Mouse (Mus musculus): ENCODE measurements around the gene Sptbn1. TPM values are rescaled to one million over a fixed set of nuclear protein-coding genes. Genes with fewer than 3 reads are reported as not detected.
A peak's percentile ranks its signal among the peaks of the same experiment; 100 is the strongest.

Gene Sptbn1
- polyA plus RNA-seq, 1 experiment = 53.4 TPM

DNA sequence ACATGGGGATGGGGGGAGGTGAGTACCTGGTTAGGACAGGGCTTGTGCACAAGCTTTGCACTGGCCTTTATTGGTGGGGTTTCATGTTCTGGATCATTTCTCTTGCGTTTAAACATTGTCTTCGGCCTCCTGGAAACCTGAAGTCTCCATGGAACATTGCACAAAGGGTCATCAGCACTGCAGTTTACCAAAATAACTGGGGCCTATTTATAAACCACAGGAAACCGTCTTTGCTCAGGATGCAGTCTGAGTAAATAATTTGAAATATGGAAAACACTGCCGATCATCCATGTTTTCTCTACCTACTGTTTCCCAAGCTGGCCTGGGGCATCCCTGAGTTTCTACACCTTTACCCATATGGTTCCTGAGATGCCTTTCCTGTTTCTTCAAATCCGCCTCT is 13.1 kb upstream of the Sptbn1 start:
- Histone ChIP-seq H3K27ac (ENCODE audit: control insufficient read depth, insufficient read depth, low read depth, low read length, poor library complexity) (no peak overlapping the region), H3K4me3 (replicated peaks; ENCODE audit: control insufficient read depth, low read depth, low read length) (no peak overlapping the region), H3K4me1 (ENCODE audit: control insufficient read depth, insufficient read depth, low read length) (no peaks in the 10 kb centered on the region)
- 64% methylated on average over 5 of the region's 5 CpGs for WGBS
- no peak for TF ChIP-seq CTCF (IDR thresholded peaks at IDR 0.05; ENCODE audit: control insufficient read depth, insufficient read depth, low read length)
- no peak for TF ChIP-seq POLR2A (IDR thresholded peaks at IDR 0.05; ENCODE audit: borderline replicate concordance, control insufficient read depth, low read depth, low read length)

GRCm38 (mm10) chr11:30279278-30279677 is 11.3 kb upstream of the Sptbn1 start:
- WGBS = 62% methylated on average over 5 of the region's 5 CpGs
- Histone ChIP-seq H3K4me3 (replicated peaks; ENCODE audit: control insufficient read depth, low read depth, low read length) (no peak overlapping the region), H3K4me1 (ENCODE audit: control insufficient read depth, insufficient read depth, low read length) (no peaks in the 10 kb centered on the region), H3K27ac (ENCODE audit: control insufficient read depth, insufficient read depth, low read depth, low read length, poor library complexity) (no peak overlapping the region)
- no peak for TF ChIP-seq POLR2A (IDR thresholded peaks at IDR 0.05; ENCODE audit: borderline replicate concordance, control insufficient read depth, low read depth, low read length)

DNA sequence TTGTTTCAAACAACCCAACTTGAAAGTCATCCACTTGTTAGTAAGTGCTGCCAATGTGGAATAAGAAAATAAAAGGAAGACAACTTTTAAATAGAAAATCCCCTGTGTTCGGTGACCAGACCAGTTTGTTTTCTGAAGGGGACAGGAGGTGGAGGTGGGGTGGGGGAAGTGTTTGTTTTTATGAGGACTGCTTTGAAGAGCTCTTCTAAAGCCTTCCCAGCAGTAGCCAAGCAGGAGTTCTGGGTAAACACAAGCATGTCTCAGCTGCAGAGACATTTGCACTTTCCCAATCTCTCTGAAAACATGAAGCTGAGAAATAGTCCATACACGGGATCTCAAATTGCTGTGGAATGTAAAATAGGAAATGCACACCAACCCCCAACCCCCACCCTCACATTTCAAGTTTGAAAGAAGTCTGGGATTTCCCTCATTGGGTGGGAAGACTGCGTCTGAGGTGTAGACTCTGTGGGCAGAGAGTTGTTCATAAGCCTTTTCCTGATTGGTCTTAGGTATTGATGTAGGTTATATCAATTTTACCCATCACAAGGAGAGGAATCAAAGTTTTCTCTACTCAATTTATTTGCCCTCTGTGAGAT is 7.6 kb upstream of the Sptbn1 start:
- 60% methylated on average over 3 of the region's 3 CpGs for WGBS
- no peak overlapping the region for H3K4me3 ChIP-seq (replicated peaks; ENCODE audit: control insufficient read depth, low read depth, low read length)

GRCm38 (mm10) chr11:30269524-30269923 is 1.5 kb upstream of the Sptbn1 start:
- WGBS = 33% methylated on average over 1 of the region's 1 CpGs
- TF ChIP-seq CTCF (IDR thresholded peaks at IDR 0.05; ENCODE audit: control insufficient read depth, insufficient read depth, low read length) = no peak
- no peak for TF ChIP-seq POLR2A (IDR thresholded peaks at IDR 0.05; ENCODE audit: borderline replicate concordance, control insufficient read depth, low read depth, low read length)
- Histone ChIP-seq H3K4me3 (replicated peaks; ENCODE audit: control insufficient read depth, low read depth, low read length) (no peak overlapping the region), H3K4me1 (ENCODE audit: control insufficient read depth, insufficient read depth, low read length) (no peaks in the 10 kb centered on the region), H3K27ac (ENCODE audit: control insufficient read depth, insufficient read depth, low read depth, low read length, poor library complexity) (no peak overlapping the region)

More for the DNA sequence above, 7.6 kb upstream of the Sptbn1 start:
- TF ChIP-seq CTCF (IDR thresholded peaks at IDR 0.05; ENCODE audit: control insufficient read depth, insufficient read depth, low read length) = no peak
- no peak for TF ChIP-seq POLR2A (IDR thresholded peaks at IDR 0.05; ENCODE audit: borderline replicate concordance, control insufficient read depth, low read depth, low read length)
- H3K4me1 ChIP-seq (ENCODE audit: control insufficient read depth, insufficient read depth, low read length) = no peaks in the 10 kb centered on the region
- no peak overlapping the region for H3K27ac ChIP-seq (ENCODE audit: control insufficient read depth, insufficient read depth, low read depth, low read length, poor library complexity)

DNA sequence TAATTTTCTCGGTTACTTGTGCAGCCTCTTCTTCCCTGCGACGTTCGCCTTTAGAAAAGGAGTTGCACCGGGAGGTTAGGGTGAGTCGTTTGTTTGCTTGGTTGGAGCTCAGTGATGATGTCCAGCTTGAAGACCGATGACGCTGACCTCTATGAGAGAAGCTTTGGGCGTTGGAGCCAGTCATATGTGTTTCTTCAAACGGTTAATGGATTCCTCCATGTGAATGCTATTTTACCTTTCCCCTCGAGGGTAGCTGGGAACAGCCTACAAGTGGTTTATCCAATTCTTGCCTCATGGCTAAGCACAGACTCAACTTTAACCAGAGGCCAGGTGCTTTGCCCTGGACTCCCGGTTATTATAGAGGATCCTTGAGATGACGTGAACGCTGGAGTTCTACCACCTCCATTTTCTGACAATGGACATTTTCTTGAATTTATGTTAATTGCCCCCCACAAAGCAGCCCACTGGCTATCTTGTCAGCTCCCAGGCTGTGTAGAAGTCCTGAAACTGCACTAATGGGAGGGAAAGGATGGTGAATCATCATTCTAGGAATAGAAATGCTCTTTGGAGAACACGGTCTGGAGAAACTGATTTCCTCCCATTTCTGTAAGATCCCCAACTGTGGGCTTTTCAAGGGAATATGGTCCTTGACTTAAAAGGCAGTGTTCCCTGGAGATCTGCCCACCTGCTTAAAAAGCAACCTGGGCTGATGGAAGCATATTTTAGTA is 837 bp upstream of the Sptbn1 start:
- WGBS = 8% methylated on average over 15 of the region's 15 CpGs
- H3K4me3 ChIP-seq (replicated peaks; ENCODE audit: control insufficient read depth, low read depth, low read length) = no peak overlapping the region
- H3K4me1 ChIP-seq (ENCODE audit: control insufficient read depth, insufficient read depth, low read length) = no peaks in the 10 kb centered on the region
- TF ChIP-seq POLR2A (IDR thresholded peaks at IDR 0.05; ENCODE audit: borderline replicate concordance, control insufficient read depth, low read depth, low read length) (no peak), CTCF (IDR thresholded peaks at IDR 0.05; ENCODE audit: control insufficient read depth, insufficient read depth, low read length) (no peak)
- H3K27ac ChIP-seq (ENCODE audit: control insufficient read depth, insufficient read depth, low read depth, low read length, poor library complexity) = no peak overlapping the region

DNA sequence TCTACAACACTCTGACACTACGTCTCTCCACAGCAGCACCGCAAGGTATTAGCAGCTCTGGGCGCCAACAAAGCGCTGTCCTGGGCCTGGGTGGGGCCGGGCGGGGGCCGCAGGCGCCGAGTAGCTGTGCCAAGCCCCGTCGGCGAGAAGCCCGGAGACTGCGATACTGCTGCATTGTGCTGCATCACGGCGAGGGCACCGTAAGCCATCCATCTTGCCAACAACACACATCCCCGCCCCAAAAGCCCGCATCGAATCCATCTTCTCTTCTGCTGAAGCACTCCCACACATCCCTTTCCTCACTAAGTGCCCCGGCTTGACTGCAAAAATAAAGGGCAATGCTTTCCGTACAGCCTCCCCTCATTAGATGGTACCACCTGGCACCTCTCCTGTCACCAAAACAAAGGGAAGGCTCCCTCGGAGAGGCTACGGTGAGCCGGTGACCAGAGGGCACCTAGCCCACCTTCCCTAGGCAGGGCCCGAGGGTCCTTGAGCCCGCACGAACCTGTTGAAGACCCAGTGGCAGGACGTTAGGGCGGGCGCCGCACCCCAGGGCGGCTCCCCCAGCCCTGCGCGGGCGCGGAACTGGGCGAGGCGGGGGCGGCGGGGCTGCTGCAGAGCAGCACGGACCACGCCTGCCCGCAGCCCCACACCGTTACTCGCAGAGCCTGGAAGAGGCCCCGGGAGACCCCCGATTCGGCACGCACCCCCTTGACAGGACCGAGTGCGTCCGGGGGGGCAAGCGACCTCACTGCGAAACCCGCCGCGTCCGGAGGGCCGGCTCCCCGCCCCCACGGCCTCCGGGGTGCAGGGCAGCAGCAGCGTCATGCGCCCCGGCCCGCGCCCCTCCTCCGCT is 711 bp downstream of the Sptbn1 start:
- H3K27ac ChIP-seq (ENCODE audit: control insufficient read depth, insufficient read depth, low read depth, low read length, poor library complexity) = no peak overlapping the region; the same call in 1 of the 2 replicates
- TF ChIP-seq CTCF (IDR thresholded peaks at IDR 0.05; ENCODE audit: control insufficient read depth, insufficient read depth, low read length) (no peak), POLR2A (IDR thresholded peaks at IDR 0.05; ENCODE audit: borderline replicate concordance, control insufficient read depth, low read depth, low read length) (no peak)
- under 1% methylated on average over 69 of the region's 69 CpGs for WGBS
- H3K4me3 ChIP-seq (replicated peaks; ENCODE audit: control insufficient read depth, low read depth, low read length) = peak overlapping the region; percentile 59
- no peaks in the 10 kb centered on the region for H3K4me1 ChIP-seq (ENCODE audit: control insufficient read depth, insufficient read depth, low read length)

GRCm38 (mm10) chr11:30266691-30267035 is 1.3 kb downstream of the Sptbn1 start:
- H3K27ac ChIP-seq (ENCODE audit: control insufficient read depth, insufficient read depth, low read depth, low read length, poor library complexity) = no peak overlapping the region
- no peaks in the 10 kb centered on the region for H3K4me1 ChIP-seq (ENCODE audit: control insufficient read depth, insufficient read depth, low read length)
- 26% methylated on average over 7 of the region's 7 CpGs for WGBS
- H3K4me3 ChIP-seq (replicated peaks; ENCODE audit: control insufficient read depth, low read depth, low read length) = peak overlapping the region; percentile 7
- TF ChIP-seq CTCF (IDR thresholded peaks at IDR 0.05; ENCODE audit: control insufficient read depth, insufficient read depth, low read length) = no peak
- no peak for TF ChIP-seq POLR2A (IDR thresholded peaks at IDR 0.05; ENCODE audit: borderline replicate concordance, control insufficient read depth, low read depth, low read length)

- WGBS = 82% methylated on average over 2 of the region's 2 CpGs
- no peak for TF ChIP-seq CTCF (IDR thresholded peaks at IDR 0.05; ENCODE audit: control insufficient read depth, insufficient read depth, low read length)
- TF ChIP-seq POLR2A (IDR thresholded peaks at IDR 0.05; ENCODE audit: borderline replicate concordance, control insufficient read depth, low read depth, low read length) = no peak
- H3K4me3 ChIP-seq (replicated peaks; ENCODE audit: control insufficient read depth, low read depth, low read length) = no peak overlapping the region
Observed at GRCm38 (mm10) chr11:30265666-30266065, 2.3 kb downstream of the Sptbn1 start.

More at GRCm38 (mm10) chr11:30265666-30266065, 2.3 kb downstream of the Sptbn1 start:
- Histone ChIP-seq H3K27ac (ENCODE audit: control insufficient read depth, insufficient read depth, low read depth, low read length, poor library complexity) (no peak overlapping the region), H3K4me1 (ENCODE audit: control insufficient read depth, insufficient read depth, low read length) (no peaks in the 10 kb centered on the region)

Data from bone marrow, adult 2 months (tissue).